In the genomic region with DNA sequence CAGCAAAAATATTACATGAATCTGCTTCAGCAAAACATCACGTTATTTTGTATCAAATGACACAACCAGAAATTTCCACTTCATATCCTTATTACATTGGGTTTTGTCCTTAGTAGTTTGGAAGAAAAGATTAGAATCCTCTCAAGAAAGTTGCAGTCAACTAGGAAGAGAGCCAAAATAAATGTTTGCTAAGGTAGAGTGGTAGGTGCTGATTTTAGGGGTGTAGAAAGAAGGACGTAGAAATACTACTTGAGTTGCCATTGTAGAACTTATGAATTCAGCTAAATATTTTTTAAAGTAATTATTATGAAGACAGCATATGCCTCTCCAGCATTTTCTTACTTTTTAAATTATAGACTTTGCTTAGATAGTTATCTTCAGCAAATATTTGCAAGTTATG, we compare ENCODE assay signal across 17 mouse cellular contexts.
"Had no signal": no experiment of that assay in that cellular context is flagged by ENCODE, and none has a peak within 500 bp of the region (broad histone marks: within the 10 kb centered on the region; RNA-seq: fewer than 3 reads in every experiment).

No protein-coding gene starts in this region.

- H3K4me2 ChIP-seq: limb, embryonic 15.5 days; liver, embryonic 12.5 days; midbrain, embryonic 12.5 days; neural tube, embryonic 13.5 days; neural tube, embryonic 15.5 days; stomach, embryonic 15.5 days had no signal

- H3K4me3 ChIP-seq: limb, embryonic 15.5 days; liver, embryonic 12.5 days; midbrain, embryonic 10.5 days; midbrain, embryonic 12.5 days; myocyte; neural tube, embryonic 13.5 days; neural tube, embryonic 15.5 days; stomach, embryonic 15.5 days had no signal

- ATAC-seq: liver, embryonic 12.5 days; midbrain, embryonic 16.5 days had no signal

- H3K9me3 ChIP-seq: limb, embryonic 15.5 days; liver, embryonic 12.5 days; midbrain, embryonic 10.5 days; midbrain, embryonic 12.5 days; neural tube, embryonic 13.5 days; neural tube, embryonic 15.5 days; stomach, embryonic 15.5 days had no signal

- H3K4me1 ChIP-seq: limb, embryonic 15.5 days; liver, embryonic 12.5 days; midbrain, embryonic 12.5 days; neural tube, embryonic 13.5 days; neural tube, embryonic 15.5 days; stomach, embryonic 15.5 days had no signal

- H3K36me3 ChIP-seq: limb, embryonic 15.5 days; liver, embryonic 12.5 days; midbrain, embryonic 10.5 days; midbrain, embryonic 12.5 days; neural tube, embryonic 13.5 days; neural tube, embryonic 15.5 days; stomach, embryonic 15.5 days had no signal

- H3K27me3 ChIP-seq: limb, embryonic 15.5 days; liver, embryonic 12.5 days; midbrain, embryonic 12.5 days; neural tube, embryonic 13.5 days; neural tube, embryonic 15.5 days; stomach, embryonic 15.5 days had no signal

- H3K9ac ChIP-seq: limb, embryonic 15.5 days; liver, embryonic 12.5 days; liver, embryonic 14.5 days; midbrain, embryonic 12.5 days; neural tube, embryonic 13.5 days; neural tube, embryonic 15.5 days; stomach, embryonic 15.5 days had no signal

- H3K27ac ChIP-seq: limb, embryonic 15.5 days; liver, embryonic 12.5 days; liver, embryonic 14.5 days; midbrain, embryonic 10.5 days; midbrain, embryonic 12.5 days; neural tube, embryonic 13.5 days; neural tube, embryonic 15.5 days; stomach, embryonic 15.5 days; stomach, postnatal 0 days had no signal

- DNase-seq: midbrain, embryonic 14.5 days; retina, postnatal 1 day; right cerebral cortex, adult 18-20 months; thymus, adult 2 months; thymus, postnatal 25 days; thymus, postnatal 4 days had no signal
